Mouse (Mus musculus): ENCODE data around the gene Cnnm1. TPM values are rescaled to one million over a fixed set of nuclear protein-coding genes. Genes with fewer than 3 reads are reported as not detected.
A peak's percentile ranks its signal among the peaks of the same experiment; 100 is the strongest.
"Not testable (repeated sequence)": the region's sequence is repeated elsewhere in the genome, so short reads cannot be mapped to it uniquely, and the experiment has no call there.

Gene Cnnm1
- polyA plus RNA-seq, 1 experiment from 2014 or later, result 0.08 TPM

DNA sequence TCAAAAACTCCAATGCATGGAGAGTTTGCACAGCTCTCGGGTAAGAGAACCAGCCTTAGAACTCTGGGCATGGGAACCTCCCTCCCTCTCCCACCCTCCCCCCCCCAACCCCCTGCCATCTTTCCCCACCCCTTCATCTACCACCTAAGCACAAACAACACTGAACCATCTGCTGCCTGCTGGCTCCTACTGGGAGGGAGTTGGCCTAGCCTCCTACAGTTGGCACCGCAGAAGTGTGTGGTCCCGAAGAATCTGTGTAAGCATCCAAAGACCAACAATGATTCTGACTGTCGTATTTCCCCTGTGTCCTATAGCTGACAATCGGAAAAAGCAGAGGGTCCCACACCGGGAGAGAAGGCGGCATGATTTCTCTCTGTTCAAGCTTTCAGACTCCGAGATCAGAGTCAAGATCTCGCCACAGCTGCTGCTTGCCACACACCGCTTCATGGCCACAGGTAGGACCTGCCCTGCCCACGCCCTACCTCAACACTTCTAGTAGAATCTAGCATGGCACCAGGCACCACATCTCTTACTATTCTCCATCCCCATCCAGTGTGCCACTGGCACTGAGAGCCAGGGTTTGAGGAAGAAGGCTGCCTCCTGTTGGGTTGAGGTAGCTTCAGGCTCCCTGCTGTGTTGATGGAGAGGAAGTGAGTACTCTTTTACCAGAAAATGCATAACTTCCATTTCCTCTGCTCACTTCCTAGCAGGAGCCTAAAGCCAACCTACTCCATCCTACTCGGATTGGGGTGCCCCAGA, 27.9 kb downstream of the Cnnm1 start:
- Histone ChIP-seq H3K9me3 (replicated peaks) (no peaks in the 10 kb centered on the region), H3K27me3 (replicated peaks) (peaks cover 9% of the 10 kb centered on the region), H3K4me1 (no peaks in the 10 kb centered on the region), H3K4me3 (no peak overlapping the region), H3K27ac (no peak overlapping the region), H3K4me2 (no peak overlapping the region), H3K9ac (no peak overlapping the region), H3K36me3 (no peaks in the 10 kb centered on the region)
- no peak for ATAC-seq
- 64% methylated on average over 12 of the region's 12 CpGs for WGBS (ENCODE audit: insufficient replicate concordance)

DNA sequence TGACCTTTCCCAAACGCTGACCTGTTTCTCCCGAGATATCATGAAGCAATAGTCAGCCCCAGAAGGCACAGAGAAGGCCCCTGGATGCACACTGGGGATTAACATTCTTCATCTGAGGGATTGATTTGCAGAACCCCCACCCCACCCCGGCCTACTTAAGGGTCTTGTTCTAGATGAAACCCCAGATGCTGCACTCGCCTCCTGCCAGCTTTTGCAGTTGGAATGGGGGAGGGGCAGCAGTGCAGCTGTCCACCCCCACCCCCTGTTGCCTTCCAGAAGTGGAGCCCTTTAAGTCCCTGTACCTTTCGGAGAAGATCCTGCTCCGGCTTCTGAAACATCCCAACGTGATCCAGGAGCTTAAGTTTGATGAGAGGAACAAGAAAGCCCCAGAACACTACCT, 29.1 kb downstream of the Cnnm1 start:
- no peaks in the 10 kb centered on the region for H3K9me3 ChIP-seq (replicated peaks)
- WGBS (ENCODE audit: insufficient replicate concordance), result 57% methylated on average over 7 of the region's 7 CpGs
- peaks cover 9% of the 10 kb centered on the region for H3K27me3 ChIP-seq (replicated peaks)
- no peaks in the 10 kb centered on the region for H3K4me1 ChIP-seq
- ATAC-seq, result no peak
- no peak overlapping the region for H3K27ac ChIP-seq
- no peak overlapping the region for H3K4me3 ChIP-seq
- no peak overlapping the region for H3K4me2 ChIP-seq
- no peak overlapping the region for H3K9ac ChIP-seq
- no peaks in the 10 kb centered on the region for H3K36me3 ChIP-seq

DNA sequence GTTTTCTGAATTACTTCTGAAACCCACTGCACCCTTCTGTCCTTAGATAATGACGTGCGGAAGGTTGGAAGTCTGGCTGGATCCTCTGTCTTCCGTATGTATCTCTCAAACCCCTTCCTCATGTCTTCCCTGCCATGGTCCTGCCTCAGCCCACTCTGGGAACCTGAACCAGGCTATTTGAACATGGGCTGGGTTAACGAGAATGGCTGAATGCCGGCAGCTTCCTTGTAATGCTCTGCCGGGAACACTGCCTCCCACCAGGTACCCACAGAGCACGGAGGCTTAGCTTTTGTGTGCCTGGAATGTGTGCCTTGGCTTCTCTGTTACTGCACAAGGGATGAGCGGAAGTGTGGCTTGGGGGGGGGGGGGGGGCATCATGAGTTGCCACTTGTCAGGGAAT, 32.1 kb downstream of the Cnnm1 start:
- Histone ChIP-seq H3K9me3 (replicated peaks) (no peaks in the 10 kb centered on the region), H3K9ac (no peak overlapping the region), H3K4me1 (peaks cover 10% of the 10 kb centered on the region), H3K4me2 (no peak overlapping the region), H3K36me3 (no peaks in the 10 kb centered on the region), H3K27me3 (replicated peaks) (peaks cover 28% of the 10 kb centered on the region), H3K27ac (no peak overlapping the region), H3K4me3 (no peak overlapping the region)
- WGBS (ENCODE audit: insufficient replicate concordance), result 76% methylated on average over 8 of the region's 8 CpGs
- ATAC-seq, result no peak

GRCm38 (mm10) chr19:43472781-43473180, 32.5 kb downstream of the Cnnm1 start:
- Histone ChIP-seq H3K27ac (no peak overlapping the region), H3K4me1 (peaks cover 10% of the 10 kb centered on the region), H3K36me3 (no peaks in the 10 kb centered on the region), H3K4me3 (no peak overlapping the region), H3K9ac (no peak overlapping the region), H3K4me2 (no peak overlapping the region), H3K27me3 (replicated peaks) (peaks cover 28% of the 10 kb centered on the region), H3K9me3 (replicated peaks) (no peaks in the 10 kb centered on the region)
- WGBS (ENCODE audit: insufficient replicate concordance), result 79% methylated on average over 7 of the region's 7 CpGs
- no peak for ATAC-seq

GRCm38 (mm10) chr19:43475642-43476041, 35.4 kb downstream of the Cnnm1 start:
- Histone ChIP-seq H3K4me2 (no peak overlapping the region), H3K9ac (no peak overlapping the region), H3K36me3 (no peaks in the 10 kb centered on the region), H3K27ac (no peak overlapping the region), H3K27me3 (replicated peaks) (peaks cover 32% of the 10 kb centered on the region), H3K4me1 (peaks cover 10% of the 10 kb centered on the region), H3K9me3 (replicated peaks) (no peaks in the 10 kb centered on the region), H3K4me3 (no peak overlapping the region)
- WGBS (ENCODE audit: insufficient replicate concordance), result 43% methylated on average over 2 of the region's 2 CpGs
- ATAC-seq, result no peak

- Histone ChIP-seq H3K9ac (no peak overlapping the region), H3K9me3 (replicated peaks) (no peaks in the 10 kb centered on the region), H3K27me3 (replicated peaks) (peaks cover 32% of the 10 kb centered on the region), H3K4me3 (no peak overlapping the region), H3K36me3 (no peaks in the 10 kb centered on the region), H3K27ac (no peak overlapping the region), H3K4me2 (no peak overlapping the region), H3K4me1 (peaks cover 10% of the 10 kb centered on the region)
- WGBS (ENCODE audit: insufficient replicate concordance), result 62% methylated on average over 7 of the region's 7 CpGs
- no peak for ATAC-seq
Measured at GRCm38 (mm10) chr19:43476063-43476462, 35.8 kb downstream of the Cnnm1 start.

DNA sequence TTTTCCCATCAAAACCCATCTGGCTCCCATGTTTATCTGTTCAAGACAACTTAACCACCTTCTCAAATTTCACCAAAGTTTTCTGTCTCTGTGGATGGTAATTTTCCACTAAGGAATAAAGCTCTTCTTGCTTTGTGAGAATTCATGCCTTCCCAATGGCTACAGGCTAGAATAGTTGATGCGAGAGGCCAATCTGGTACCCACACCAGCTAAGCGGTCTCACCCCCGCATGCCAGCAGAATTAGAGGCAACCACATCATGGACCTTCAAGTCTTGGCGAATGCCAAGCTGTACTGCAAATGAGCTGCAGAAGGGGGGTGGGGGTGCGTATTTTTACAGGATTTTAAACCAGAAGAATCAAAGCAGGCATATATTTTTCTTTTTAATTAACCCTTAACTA, 37.2 kb downstream of the Cnnm1 start:
- no peak overlapping the region for H3K9ac ChIP-seq
- H3K36me3 ChIP-seq, result no peaks in the 10 kb centered on the region
- H3K4me1 ChIP-seq, result peaks cover 10% of the 10 kb centered on the region
- WGBS (ENCODE audit: insufficient replicate concordance), result 71% methylated on average over 5 of the region's 5 CpGs
- H3K4me3 ChIP-seq, result no peak overlapping the region
- H3K4me2 ChIP-seq, result no peak overlapping the region
- no peak for ATAC-seq
- peaks cover 25% of the 10 kb centered on the region for H3K27me3 ChIP-seq (replicated peaks)
- no peak overlapping the region for H3K27ac ChIP-seq
- H3K9me3 ChIP-seq (replicated peaks), result no peaks in the 10 kb centered on the region

DNA sequence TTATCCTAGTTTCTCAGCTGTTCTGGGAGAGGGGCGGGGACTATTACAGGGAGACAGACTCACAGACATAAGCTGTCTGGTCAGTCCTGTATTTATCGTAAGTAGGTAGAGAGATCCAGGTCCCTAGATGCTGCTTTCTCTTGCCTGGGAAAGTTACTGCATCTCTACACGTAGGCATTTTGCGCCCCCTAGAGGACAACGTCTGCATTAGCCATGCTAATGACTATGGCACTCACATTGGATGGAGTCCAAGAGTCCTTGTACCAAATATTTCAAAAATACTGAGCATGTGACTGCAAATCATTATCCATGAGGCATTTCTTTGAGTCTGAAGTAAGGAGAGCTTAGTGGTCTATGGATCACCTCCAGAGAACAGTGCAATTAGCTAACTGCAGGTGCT, 38.7 kb downstream of the Cnnm1 start:
- no peak for ATAC-seq
- no peaks in the 10 kb centered on the region for H3K9me3 ChIP-seq (replicated peaks)
- H3K36me3 ChIP-seq, result no peaks in the 10 kb centered on the region
- peaks cover 10% of the 10 kb centered on the region for H3K4me1 ChIP-seq
- 17% methylated on average over 5 of the region's 5 CpGs for WGBS (ENCODE audit: insufficient replicate concordance)
- no peak overlapping the region for H3K9ac ChIP-seq
- H3K4me3 ChIP-seq, result no peak overlapping the region
- H3K4me2 ChIP-seq, result no peak overlapping the region
- no peak overlapping the region for H3K27ac ChIP-seq
- peaks cover 23% of the 10 kb centered on the region for H3K27me3 ChIP-seq (replicated peaks)

- no peaks in the 10 kb centered on the region for H3K36me3 ChIP-seq
- 79% methylated on average over 5 of the region's 5 CpGs for WGBS (ENCODE audit: insufficient replicate concordance)
- H3K4me2 ChIP-seq, result no peak overlapping the region
- no peak overlapping the region for H3K9ac ChIP-seq
- H3K27me3 ChIP-seq (replicated peaks), result peaks cover 23% of the 10 kb centered on the region
- H3K27ac ChIP-seq, result no peak overlapping the region
- ATAC-seq, result no peak
- H3K9me3 ChIP-seq (replicated peaks), result no peaks in the 10 kb centered on the region
- H3K4me1 ChIP-seq, result peaks cover 10% of the 10 kb centered on the region
- H3K4me3 ChIP-seq, result no peak overlapping the region
Measured at GRCm38 (mm10) chr19:43479431-43479830, 39.2 kb downstream of the Cnnm1 start.

DNA sequence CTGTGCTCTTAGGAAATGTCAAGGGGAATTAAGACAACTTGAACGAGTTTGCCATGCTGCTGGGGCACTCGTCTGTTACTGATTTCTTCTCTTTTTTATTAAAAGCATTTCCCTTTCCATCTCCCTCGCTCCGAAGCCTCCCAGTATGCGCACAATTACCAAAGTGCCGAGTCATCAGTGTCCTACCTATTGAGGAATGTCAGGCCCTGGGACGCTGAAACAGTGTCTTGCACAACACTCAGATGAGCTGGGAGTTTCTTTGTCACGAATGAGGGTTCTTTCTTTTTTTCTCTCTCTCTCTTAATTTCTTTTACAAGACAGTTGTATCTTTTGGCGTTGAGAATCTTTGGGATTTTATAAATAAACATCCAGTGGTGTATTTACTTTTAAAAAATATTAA, 40.3 kb downstream of the Cnnm1 start:
- Histone ChIP-seq H3K4me1 (peaks cover 10% of the 10 kb centered on the region), H3K4me3 (no peak overlapping the region), H3K27ac (no peak overlapping the region), H3K9me3 (replicated peaks) (no peaks in the 10 kb centered on the region), H3K36me3 (no peaks in the 10 kb centered on the region), H3K9ac (no peak overlapping the region), H3K27me3 (replicated peaks) (peaks cover 14% of the 10 kb centered on the region), H3K4me2 (no peak overlapping the region)
- 53% methylated on average over 9 of the region's 9 CpGs for WGBS (ENCODE audit: insufficient replicate concordance)
- ATAC-seq, result no peak

GRCm38 (mm10) chr19:43487429-43487828, 47.2 kb downstream of the Cnnm1 start:
- no peak overlapping the region for H3K4me2 ChIP-seq
- no peaks in the 10 kb centered on the region for H3K4me1 ChIP-seq
- H3K27me3 ChIP-seq (replicated peaks), result 0 out of 2 replicates have a peak, but pooled peaks cover 4% of the 10 kb centered on the region
- 21% methylated on average over 3 of the region's 3 CpGs for WGBS (ENCODE audit: insufficient replicate concordance)
- no peak overlapping the region for H3K4me3 ChIP-seq
- H3K27ac ChIP-seq, result no peak overlapping the region
- no peak overlapping the region for H3K9ac ChIP-seq
- no peaks in the 10 kb centered on the region for H3K9me3 ChIP-seq (replicated peaks)
- ATAC-seq, result no peak
- H3K36me3 ChIP-seq, result no peaks in the 10 kb centered on the region

GRCm38 (mm10) chr19:43493316-43493715, 53.1 kb downstream of the Cnnm1 start:
- not testable (repeated sequence) for H3K4me3 ChIP-seq; H3K4me2 ChIP-seq; H3K9ac ChIP-seq; H3K36me3 ChIP-seq; H3K27ac ChIP-seq; H3K9me3 ChIP-seq (replicated peaks); H3K27me3 ChIP-seq (replicated peaks)
- ATAC-seq, result peak; percentile 17; the same call in 1 of the 2 replicates
- 67% methylated on average over 1 of the region's 1 CpGs for WGBS (ENCODE audit: insufficient replicate concordance)
- peaks cover 36% of the 10 kb centered on the region for H3K4me1 ChIP-seq

DNA sequence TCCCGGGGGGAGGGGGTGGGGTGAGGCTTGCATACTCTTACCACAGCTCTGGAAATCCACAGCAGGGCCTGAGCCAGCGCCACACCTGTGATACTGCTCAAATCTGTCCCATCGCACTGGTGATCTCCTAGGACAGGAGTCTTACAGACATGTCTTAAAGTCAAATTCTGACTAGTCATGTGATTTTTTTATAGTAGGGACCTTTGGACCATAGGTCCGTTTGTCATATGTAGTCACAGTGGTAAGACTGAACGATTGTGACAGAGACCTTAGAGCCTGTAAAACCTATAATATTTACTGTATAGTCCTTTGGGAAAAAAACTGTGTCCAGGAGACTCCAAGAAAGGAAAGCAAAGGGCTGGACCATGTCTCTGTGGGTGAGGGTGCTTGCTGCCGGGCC, 53.6 kb downstream of the Cnnm1 start:
- Histone ChIP-seq H3K4me3 (no peak overlapping the region), H3K36me3 (peaks cover 5% of the 10 kb centered on the region), H3K27ac (no peak overlapping the region), H3K4me2 (peak overlapping the region; percentile 77; the same call in 1 of the 2 replicates), H3K9me3 (replicated peaks) (no peaks in the 10 kb centered on the region), H3K4me1 (peaks cover 36% of the 10 kb centered on the region), H3K27me3 (replicated peaks) (peaks cover 4% of the 10 kb centered on the region; the same call in 1 of the 2 replicates), H3K9ac (no peak overlapping the region)
- ATAC-seq, result no peak
- 75% methylated on average over 6 of the region's 6 CpGs for WGBS (ENCODE audit: insufficient replicate concordance)

All from liver, embryonic 12.5 days (tissue).